Mouse (Mus musculus) kidney, postnatal 25 days (tissue): ENCODE measurements around the gene Gpr158.
"Not testable (repeated sequence)": the region's sequence is repeated elsewhere in the genome, so short reads cannot be mapped to it uniquely, and the experiment has no call there.

Source experiments
- DNase-seq, 2 experiments: peaks; one replicate each; pipeline ENCODE4 v3.0.0; 2021; ENCODE audit warnings: mixed read lengths in 2 of 2

The Gpr158 gene

DNA sequence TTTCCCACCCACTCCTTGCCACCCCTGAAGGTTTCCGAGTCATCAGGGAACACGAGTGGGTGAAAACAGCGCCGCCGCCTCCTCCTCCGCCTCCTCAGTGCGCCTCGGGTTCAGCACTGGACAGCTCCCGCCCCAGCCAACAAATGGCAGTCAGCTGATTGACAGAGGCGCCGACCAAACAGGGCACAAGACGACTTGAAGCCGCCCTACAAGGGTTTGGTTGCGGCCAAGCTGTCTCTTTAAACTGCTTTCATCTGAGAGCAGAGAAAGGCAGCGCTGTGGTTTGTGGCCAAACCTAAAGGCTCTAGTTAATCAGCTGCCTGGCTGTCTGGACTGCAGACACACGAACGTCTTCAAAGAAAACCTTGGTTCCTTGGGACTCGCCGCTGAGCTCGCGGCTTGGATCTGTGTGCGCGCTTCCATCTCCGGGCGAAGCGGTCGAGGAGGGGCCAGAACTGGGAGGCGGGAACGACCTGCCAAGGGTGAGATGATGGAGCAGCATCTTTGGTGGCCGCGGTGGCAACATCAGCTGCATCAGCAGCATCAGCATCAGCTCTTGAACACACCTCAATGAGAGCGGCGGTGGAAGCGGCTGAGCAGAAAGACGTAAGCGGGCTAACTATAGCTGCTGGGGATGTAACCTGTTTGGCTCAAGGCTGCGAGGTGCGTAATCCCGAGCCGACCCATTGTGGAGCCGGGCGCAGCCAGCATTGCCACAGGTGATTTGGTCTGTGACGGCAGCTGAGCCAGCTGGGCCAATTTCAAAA lies at the start of gene Gpr158:
TSS of gene Gpr158 (plus strand) at position 198 of the 767 bp plus-strand sequence.
- DNase-seq = peak; percentile 82 to 91

DNA sequence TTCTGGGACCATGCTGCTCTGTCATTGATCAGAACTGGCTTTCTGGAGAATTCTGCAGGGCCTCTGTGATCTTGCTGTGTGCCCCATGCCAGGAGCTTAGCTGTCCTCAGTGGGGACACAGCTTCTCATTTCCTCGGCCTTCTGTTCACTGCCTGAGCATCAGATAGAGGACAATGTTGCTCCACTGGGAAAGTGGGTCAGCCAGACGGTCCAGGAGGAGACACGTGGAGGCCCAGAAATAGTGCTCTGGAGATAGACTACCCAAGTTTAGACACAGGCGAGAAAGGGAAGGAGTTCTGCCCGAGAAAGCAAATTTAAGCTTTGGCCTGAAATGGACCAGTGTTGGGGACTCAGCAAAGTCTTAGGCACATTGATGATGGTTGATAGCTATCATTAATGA lies 23.5 kb upstream of the Gpr158 start:
- DNase-seq = no peak

DNA sequence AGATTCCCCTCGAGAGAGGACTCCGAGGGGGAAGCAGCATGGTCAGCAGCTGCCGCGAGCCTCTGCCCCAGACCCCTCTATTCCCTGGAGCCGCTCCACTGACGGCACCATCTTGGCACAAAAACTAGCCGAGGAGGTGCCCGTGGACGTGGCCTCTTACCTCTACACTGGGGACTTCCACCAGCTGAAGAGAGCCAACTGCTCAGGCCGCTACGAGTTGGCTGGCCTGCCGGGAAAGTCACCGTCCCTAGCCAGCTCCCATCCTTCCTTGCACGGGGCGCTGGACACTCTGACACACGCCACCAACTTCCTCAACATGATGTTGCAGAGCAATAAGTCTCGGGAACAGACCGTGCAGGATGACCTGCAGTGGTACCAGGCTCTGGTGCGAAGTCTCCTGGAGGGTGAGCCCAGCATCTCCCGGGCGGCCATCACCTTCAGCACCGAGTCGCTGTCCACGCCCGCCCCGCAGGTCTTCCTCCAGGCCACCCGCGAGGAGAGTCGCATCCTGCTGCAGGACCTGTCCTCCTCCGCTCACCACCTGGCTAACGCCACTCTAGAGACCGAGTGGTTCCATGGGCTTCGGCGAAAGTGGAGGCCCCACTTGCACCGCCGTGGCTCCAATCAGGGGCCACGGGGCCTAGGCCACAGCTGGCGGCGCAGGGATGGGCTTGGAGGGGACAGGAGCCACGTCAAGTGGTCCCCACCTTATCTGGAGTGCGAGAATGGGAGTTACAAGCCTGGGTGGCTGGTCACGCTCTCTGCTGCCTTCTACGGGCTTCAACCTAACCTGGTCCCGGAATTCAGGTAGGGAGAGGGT lies 1.2 kb downstream of the Gpr158 start:
- peak; percentile 2 to 35 for DNase-seq

- no peak for DNase-seq
These were observed 1.8 kb downstream of the Gpr158 start for GRCm38 (mm10) chr2:21369171-21369485.

- DNase-seq = no peak
These were observed 2.2 kb downstream of the Gpr158 start for GRCm38 (mm10) chr2:21369556-21369955.

- no peak for DNase-seq
These were observed 12.2 kb downstream of the Gpr158 start for GRCm38 (mm10) chr2:21379516-21379915.

DNA sequence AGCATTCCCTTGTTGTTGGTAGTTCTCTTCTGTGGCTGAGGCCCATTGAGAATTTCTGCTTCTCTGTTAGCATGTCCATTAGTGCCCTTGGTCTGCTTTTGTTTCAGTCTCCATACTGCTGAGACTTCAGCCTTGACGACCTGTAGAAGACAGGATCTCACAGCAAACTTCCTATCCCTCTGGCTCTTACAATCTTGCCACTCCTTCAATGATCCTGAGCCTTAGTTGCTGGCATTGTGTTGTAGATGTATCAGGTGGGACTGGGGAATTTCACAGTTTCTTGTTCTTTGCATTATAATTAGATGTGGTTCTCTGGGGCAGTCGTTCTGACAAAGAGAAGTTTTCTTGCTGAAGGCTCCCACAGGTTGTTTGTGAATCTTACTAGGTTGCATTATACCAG lies 25.4 kb downstream of the Gpr158 start:
- no peak for DNase-seq

DNA sequence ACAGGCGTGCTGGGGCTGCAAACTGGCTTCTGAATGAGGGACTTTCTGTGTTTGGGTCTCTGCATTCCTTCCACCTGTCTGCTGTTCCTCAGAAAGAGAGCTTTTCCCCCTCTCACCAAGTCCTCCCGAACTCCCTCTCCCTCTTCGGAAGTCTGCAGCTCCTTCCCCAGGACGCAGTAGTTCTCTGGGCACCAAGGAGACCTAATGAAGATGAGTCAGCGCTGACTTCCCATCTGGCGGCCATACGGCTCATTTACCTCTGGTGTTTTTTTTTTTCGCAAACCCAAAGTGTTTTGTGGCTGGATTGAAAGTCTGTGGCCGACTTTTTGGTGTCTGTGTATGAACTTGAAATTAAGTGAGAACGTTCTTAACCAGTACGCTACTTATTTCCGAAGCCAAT lies 30.0 kb downstream of the Gpr158 start:
- no peak for DNase-seq

DNA sequence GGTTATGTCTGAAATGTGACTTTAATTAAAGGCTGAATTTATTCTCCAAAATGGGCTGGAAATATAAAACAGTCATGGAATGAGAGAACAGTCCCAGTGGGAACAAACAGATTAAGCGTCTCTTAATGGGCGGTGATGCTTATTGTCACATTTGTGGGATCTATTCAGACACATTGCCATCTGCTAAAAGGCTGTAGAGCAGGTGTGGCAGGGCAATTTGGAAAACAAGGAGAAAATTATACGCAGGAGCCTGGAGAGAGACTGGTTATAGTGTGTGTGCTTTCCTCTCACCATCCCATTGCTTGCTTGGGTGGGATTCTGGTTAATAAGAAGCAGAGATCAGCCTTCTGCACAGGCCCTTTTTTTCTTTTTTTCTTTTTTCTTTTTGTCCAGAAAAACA lies 32.3 kb downstream of the Gpr158 start:
- DNase-seq = no peak

DNA sequence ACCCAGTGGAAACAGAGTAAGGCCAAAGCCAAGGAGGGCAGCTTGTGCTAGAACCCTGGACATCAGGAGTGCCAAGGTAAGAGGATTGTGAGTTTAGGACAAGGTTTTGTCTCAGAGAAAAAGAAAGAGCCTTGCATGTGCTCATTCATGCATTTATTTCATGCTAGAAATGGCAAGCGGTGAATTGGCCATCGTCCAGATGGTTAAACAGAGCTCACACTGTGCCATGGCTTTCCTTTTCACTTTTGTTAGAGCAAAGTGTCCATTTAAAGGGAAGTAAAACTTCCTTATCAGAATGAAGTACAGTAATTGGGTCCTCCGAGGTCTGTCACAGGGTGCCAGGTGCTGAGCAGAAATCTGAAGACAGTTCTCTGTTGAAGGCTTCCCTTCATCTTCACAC lies 38.3 kb downstream of the Gpr158 start:
- peak in 1 of 2 experiments; percentile 12 for DNase-seq

- DNase-seq = no peak
These were observed 40.2 kb downstream of the Gpr158 start for GRCm38 (mm10) chr2:21407443-21407985.

DNA sequence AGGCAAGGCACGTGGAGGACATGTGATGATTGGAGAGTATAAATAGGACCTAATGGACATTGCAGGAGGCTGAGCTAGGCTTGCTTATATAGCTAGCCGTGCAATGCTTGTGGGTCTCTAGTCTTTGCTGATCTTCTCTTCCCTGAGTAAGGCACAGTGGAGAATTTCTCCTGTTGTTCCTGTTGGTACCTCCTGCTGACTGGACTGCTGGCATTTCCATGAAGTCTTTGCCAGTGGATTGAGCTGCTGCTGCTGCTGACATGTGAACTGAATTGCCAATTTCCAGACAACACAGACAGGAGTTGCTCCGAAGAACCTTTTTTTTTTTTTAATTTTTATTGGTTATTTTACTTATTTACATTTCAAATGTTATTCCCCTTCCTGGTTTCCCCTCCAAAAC lies 41.5 kb downstream of the Gpr158 start:
- no peak for DNase-seq

GRCm38 (mm10) chr2:21430288-21430687 lies 62.9 kb downstream of the Gpr158 start:
- DNase-seq = no peak

DNA sequence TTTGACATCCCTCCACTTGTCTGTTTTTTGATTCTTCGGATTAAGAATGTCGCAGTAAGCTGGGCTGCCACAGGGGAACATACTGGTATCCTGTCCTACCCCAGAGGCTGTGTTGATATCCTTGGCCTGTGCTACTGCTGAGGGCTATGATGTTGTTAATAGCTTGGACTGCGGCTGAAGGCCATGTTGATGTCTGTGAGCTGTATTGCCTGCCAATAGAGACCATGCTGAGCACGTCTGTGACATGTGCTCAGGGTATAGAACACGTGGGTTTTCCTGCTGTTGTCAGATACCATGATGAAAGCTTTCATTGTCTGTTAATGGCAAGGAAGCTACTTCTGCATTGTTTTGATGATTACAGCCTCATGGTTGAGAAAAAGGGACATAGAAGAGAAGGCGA lies 63.8 kb downstream of the Gpr158 start:
- no peak for DNase-seq

DNA sequence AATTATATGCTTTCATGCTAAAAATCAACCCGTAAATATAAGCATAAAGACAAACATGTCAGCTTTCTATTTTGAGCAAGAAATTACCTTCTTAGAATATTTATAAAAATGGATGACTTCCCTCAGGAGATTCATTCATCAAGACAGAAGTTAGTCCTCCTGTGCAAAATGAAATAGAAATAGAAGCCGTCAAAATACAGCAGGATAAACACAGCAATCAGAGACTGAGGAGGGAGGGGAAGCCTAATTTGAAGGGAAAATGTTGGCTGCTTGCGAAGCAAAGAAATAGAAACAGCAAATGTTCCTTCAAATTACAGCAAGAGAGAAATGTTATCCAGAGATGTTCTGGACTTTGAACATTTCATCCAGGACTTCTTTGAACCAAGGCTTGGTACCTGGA lies 72.3 kb downstream of the Gpr158 start:
- DNase-seq = no peak

GRCm38 (mm10) chr2:21460606-21461005 lies 93.3 kb downstream of the Gpr158 start:
- DNase-seq = not testable (repeated sequence)

DNA sequence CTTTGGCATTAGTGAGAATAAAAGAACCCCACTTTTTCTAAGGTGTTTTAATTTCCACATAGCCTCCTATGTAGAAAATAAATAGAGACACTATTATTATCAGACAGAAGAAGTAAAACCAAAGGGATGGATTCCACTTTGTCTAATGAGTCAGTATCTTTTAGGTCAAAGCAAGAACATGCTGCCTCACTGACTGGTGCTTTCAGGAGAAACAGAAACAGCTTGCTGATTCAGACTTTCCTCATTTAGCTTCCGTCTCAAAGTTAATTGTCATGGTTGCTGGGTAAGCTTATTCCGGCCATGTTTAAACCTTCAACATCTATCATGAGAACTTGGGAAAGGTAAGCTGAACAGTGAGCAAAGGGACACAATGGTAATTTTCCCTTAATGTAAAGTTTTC lies 107.6 kb downstream of the Gpr158 start:
- no peak for DNase-seq

DNA sequence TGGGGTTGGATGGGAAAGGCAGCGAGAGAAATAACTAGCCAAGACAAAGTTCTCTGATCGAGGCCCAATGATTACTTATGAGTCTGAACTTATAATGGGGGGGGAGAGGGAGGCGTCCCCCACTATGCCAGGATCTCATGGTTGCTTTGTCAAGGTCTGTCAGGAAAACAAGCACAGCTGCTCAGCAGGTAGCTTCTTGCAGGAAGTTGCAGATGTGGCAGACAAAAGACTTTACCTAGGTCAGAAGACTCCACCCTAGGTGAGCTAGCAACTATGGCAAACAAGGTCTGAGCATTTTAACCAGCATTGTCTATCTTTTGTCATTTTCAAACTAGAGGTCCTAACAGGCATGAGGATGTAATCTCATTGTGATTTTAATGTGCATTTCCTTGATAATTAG lies 129.5 kb downstream of the Gpr158 start:
- no peak for DNase-seq

GRCm38 (mm10) chr2:21497965-21498364 lies 130.6 kb downstream of the Gpr158 start:
- no peak for DNase-seq

- DNase-seq = no peak
These were observed 132.1 kb downstream of the Gpr158 start for GRCm38 (mm10) chr2:21499399-21499798.

DNA sequence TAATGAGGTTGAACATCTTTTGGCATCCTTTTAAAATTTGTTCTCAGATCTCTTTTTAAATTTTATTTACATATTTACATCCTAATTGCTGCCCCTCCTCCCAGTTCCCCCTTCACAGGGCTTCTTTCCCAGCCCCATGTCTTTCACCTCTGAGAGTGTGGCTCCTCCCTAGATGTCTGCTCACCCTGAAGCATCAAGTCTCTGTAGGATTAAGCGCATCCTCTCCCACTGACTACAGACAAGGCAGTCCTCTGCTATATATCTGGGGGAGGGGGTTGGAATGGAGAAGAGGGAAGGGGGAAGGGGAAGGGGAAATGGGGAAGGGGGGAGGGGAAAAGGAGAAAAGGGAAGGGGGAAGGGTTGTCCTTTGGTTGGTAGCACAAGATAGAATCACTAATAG lies 140.1 kb downstream of the Gpr158 start:
- no peak for DNase-seq

DNA sequence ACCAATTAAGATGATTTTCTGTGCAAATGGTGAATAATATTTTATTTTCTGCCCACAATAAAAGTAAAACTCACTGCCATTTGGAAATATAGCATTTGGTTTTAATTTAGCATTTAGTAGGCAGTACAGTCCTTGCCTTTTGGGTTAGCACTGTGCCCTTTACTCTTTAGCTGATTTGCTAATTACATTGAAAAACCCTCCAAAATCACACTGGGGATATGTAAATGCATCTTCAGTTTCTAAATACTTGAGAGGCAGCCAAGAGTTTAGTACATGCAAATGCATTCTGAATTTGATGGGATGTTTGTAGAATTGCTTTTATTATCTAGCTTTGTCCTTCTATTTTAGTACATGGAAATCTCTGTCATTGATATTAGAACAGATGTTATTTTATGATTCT lies 163.4 kb downstream of the Gpr158 start:
- DNase-seq = no peak

DNA sequence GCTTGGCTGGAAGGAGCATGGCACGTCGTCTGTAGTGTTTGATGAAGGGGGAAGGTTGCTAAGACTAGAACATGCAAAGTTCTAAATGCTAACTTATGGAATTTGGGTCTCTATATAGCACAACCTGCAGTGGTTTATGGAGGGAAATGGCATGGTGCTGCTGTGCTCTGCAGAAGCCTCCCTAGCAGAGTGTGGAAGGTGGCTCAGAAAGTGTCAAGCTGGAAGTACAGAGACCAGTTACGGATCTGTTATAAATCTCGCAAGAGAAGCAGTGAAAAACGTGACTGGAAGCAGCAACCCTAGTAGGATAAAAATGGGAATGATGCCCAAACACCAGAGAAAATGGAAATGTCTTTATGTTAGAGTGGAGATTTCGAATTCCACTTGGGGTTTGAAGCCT lies 251.8 kb downstream of the Gpr158 start:
- no peak for DNase-seq

GRCm38 (mm10) chr2:21632136-21632535 lies 264.8 kb downstream of the Gpr158 start:
- no peak for DNase-seq
